Mouse (Mus musculus): ENCODE measurements at regions not wholly inside any gene's neighbourhood (a gene's known extent, or its start where the extent isn't known, plus 50 kb on each side); places are given as distances from the start of the nearest gene placed in this dataset.

- peak; percentile 15 for DNase-seq
Observed at GRCm38 (mm10) chr9:47276303-47277005, 253.5 kb upstream of the Cadm1 start.

GRCm38 (mm10) chr9:47279410-47279809, 250.6 kb upstream of the Cadm1 start:
- no peak for DNase-seq

DNA sequence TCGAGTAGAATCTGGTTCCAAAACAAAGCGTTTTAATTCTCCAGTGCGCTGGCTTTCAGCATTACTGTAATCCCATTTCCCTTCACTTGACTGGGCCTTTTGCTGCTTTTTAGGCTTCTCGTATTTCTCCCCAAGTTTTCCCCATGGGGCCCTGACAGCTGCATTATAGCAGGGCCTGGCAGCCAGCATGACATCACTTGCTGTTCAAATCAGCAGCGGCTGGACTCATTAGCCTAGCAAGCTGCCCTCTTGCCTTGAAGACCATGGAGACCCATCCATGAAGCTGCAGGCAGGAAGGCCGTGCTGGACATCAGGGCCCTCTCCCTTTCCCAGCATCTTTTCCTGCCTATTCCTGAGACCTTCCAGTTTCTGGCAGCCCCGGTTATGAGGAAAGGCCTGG, 249.8 kb upstream of the Cadm1 start:
- DNase-seq = peak; percentile 43

- DNase-seq = no peak
Observed at GRCm38 (mm10) chr9:47280598-47280997, 249.4 kb upstream of the Cadm1 start.

GRCm38 (mm10) chr9:47283746-47284455, 246.1 kb upstream of the Cadm1 start:
- DNase-seq = no peak

DNA sequence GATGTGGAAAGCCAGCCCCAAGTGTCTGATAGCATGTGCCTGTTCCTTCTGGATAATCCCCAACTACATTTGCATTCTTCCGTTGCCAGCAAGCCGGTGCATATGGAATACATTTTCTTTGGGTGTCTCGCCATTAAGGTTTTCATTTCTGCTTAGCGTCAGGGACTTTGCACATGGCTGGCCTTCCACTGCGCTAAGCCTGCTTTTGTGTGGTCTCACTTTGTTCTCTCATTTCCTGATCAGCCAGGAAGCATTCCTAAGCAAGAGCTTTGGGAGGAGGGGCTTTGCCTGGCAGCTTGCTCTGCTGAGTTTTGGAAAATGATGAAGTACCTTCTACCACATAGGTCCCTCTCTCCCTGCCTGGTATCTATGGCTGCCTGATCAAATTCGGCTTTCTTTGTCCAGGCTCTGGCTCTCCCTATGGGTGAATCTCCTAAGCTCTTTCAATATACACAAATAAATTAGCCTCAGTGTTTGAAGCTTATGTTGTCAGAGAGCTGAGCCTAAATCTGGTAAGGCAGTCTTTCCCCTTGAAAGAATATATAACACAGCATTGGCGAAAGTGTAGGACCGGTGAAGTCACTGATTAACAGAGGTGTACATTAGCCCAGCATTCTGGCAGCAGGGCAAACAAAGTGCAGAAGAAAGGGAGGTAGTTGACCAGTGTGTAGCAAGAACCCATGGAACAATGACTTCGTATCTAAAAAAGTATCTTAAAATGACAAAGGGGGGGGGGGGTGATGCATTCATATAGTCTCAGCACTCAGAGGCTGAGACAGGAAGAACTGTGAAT, 242.8 kb upstream of the Cadm1 start:
- DNase-seq = no peak

DNA sequence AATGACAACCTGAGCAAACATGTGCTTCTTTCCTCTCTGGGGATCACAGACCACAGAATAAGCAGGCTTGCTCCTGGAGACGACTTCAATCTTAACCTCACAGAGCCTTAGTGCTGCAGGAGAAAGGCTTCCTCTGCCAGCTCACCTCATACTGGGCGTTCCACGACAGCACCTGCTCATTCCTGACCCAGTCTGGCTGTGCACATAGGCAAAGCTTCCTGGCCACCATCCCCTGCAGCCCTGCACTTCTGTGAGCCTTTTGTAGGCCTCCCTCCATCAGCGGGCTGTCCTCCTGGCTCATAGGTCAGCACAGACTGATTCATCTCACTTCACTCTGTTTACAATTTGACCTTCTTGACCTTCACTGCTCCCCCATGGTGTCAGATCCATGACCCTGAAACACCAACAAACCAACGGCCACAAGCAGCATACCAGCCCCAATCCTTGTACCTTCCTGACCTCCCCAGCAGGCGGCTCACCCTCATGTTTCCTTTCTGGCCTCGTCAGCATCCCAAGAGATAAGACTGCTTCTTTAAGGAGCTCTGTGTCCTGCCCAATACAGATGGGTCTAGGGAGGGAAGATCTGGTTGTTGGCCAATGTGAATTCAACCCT, 241.3 kb upstream of the Cadm1 start:
- no peak for DNase-seq

GRCm38 (mm10) chr9:47300633-47301032, 229.3 kb upstream of the Cadm1 start:
- no peak for DNase-seq

GRCm38 (mm10) chr9:47307125-47307751, 222.7 kb upstream of the Cadm1 start:
- DNase-seq = no peak

DNA sequence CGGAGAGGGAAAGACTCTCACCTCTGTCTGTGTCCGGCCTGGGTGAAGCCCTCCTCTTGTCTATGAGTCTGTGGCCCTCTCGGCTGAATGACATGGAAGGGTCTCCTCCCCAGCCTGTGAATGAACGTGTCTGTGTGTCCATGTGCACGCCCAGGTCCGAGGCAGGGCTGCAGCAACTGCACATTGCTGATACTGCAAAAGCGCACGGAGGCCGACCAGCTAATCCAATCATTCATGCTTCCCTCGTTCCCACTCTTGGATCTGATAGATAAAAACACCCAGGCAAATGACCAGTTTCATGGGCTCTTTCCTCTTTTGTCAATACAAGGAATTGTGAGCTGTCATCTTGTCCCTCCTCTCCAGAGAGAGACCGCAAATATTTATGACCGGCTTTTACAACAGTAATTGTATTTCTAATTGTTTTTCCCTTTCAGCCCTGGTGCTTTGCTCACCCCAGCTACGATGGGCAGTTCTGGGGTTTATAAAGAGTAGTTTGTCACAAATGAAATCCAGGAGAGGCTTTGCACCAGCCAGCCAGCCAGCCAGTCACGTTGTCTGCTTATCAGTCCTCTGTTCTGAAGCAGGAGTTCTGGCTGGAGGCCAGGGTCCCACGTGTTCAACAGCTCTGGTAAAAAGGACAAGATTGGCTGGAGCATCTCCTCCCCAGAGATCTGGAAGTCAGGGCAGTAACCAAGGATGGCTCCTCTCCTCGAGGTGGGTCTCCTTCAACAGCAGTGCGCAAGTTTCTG, 222.0 kb upstream of the Cadm1 start:
- DNase-seq = peak; percentile 18

DNA sequence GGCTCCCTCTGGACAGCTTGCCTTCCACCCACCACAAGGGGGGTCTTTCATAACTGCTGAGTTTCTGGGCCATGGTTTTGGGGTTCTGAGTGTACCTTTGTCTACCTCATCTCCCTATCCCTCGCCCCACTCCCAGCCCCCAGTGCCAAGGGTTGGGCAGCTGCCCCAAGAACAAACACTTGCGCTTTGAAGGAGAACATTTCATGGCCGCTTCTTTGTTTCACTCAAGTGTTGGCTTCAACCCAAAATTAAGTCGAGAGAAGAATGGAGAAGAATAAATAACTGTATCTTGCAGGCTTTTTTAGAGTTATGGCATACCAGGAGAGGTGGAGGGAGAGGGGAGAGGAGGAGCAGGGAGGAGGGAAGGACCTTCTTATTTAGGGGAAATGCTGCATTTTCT, 216.5 kb upstream of the Cadm1 start:
- no peak for DNase-seq

DNA sequence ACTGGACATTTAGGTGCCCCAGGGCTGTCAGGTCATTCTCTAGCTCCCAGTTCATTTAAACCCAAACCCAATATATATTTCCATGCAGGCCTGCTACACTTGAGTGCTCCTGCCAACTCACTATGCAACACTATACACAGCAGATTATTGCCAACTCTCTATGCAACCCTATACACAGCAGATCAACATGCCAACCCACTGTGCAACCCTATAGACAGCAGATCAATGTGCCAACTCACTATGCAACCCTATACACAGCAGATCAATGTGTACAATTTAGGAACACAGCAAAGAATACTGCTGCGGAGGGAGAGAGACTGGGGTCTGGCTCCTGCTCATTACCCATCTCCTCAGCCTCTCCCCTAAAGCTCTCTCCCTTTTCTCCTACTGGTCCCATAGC, 215.7 kb upstream of the Cadm1 start:
- no peak for DNase-seq

DNA sequence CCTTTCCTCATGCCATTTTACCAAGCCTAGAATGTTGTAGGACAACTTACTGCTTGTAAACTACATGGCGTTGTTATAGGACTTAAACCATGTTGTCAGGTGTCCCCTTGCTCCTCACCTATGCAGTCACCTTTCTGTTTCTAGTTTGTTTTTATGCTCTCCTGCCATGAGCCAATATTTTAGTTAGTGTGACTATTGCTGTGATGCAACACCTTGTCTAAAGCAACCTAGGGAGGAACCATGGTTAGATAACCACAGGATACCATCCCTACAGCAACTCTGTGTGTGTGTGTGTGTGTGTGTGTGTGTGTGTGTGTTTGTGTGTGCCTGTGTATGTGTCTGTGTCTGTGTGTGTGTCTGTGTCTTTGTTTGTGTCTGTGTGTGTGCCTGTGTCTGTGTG, 209.6 kb upstream of the Cadm1 start:
- no peak for DNase-seq

GRCm38 (mm10) chr9:47321106-47321789, 208.7 kb upstream of the Cadm1 start:
- DNase-seq = no peak

DNA sequence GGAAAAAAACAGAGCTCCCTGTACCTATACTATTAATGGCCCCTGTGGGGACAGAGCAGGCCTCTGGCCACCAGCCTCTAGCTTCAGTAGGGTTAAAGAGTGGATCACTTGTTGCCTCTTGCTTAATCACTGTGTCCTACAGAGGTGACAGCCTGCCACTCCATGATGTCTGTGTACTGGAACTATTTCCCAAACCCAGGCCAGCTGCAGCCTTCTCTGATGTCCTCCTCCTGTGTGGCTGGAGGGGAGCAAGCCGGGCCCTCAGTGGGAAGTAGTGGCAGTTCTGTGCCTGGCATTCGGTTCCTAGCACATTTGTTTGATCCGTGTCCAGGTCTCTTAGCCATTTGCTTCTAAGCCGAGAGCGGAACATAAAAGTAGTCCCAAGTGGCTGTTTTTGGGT, 207.7 kb upstream of the Cadm1 start:
- DNase-seq = no peak

- DNase-seq = no peak
Observed at GRCm38 (mm10) chr9:47323051-47323450, 206.9 kb upstream of the Cadm1 start.

GRCm38 (mm10) chr9:47327575-47327974, 202.4 kb upstream of the Cadm1 start:
- no peak for DNase-seq

DNA sequence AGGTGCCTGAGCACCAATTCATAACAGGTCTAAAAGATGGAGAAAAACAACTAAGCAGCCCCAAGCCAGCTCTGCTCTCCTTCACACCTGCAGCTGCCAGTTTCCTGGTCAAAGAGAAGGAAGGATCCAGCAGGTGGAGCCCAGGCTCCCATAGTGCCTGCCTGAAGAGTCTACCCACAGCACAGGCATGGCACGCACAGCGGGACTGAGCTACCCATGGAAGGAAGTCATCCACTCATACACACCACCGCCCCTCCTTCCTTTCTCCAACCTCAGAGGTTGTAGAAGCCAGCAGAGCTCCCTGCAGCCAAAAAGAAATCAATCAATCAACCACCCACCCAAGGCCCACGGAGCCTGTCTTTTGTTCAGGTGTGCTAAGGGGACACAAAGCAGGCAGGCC, 197.0 kb upstream of the Cadm1 start:
- DNase-seq = no peak

DNA sequence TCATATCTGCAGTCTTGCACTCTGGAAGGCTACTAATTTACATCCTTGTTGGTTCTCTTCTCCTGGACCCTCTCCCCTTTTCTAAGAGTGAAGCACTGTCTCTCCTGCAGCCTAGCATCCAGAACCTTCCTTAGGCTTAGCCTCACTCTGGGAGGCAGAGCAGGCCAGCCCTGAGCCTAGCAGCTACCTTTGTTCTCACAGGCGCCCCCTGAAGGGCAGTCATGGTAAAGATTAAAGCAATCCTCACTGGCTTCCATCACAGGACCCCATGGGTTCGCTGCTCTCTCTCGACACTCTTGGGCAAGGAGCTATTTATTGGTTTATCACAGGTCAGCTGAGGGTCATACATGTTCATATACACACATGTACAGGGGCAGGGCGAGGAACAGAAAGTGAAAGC, 191.8 kb upstream of the Cadm1 start:
- no peak for DNase-seq

DNA sequence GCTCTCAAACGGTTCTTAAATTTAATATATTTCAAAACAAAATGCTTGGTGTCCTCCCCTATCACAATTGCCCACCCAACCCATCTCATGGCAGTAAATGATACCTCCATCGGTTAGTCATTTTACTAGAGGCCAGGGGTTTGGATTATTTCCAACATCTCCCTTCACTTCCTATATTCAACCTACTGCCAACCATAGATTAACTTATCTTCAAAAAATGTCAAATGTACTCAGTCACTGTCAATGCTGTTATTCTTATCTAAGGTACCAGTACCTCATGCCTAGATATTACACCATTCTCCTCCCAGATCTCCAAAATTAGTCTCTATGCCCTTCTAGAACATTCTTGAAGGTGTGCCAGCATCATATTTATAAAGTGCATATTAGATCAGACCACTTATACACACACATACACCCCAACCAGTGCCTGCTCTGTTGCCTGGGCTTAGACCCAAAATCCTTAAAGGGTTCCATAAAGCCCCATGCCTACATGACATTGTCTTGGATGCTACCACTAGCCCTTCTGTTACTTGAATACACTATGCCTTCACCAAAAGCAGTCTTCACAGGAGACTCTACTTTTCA, 183.4 kb upstream of the Cadm1 start:
- no peak for DNase-seq

GRCm38 (mm10) chr9:47350301-47350700, 179.7 kb upstream of the Cadm1 start:
- no peak for DNase-seq

Data from gastrocnemius, postnatal 10 days (tissue).